Mouse (Mus musculus) ES-E14 (cell line): ENCODE results near the gene Zfp334.

ENCODE experiments used
- CHD2 ChIP-seq: IDR thresholded peaks from 2 replicates; pipeline ENCODE4 v1.6.1; 2014; ENCODE audit warnings: mild to moderate bottlenecking, low read depth, low read length, inconsistent platforms
- MAFK ChIP-seq: IDR thresholded peaks from 2 replicates; pipeline ENCODE4 v1.6.1; 2014; ENCODE audit warnings: mild to moderate bottlenecking, low read depth, low read length, inconsistent platforms; ENCODE audit not compliant: insufficient read depth

- TF ChIP-seq CHD2 (no peak), MAFK (no peak)
These were observed 41.9 kb downstream of the Zfp334 start for GRCm38 (mm10) chr2:165346180-165346579.
